Mouse (Mus musculus): Measurements from ENCODE around the gene Btg2. TPM values are rescaled to one million over a fixed set of nuclear protein-coding genes. Genes with fewer than 3 reads are reported as not detected.

The Btg2 gene
- polyA plus RNA-seq, 1 experiment from 2014 or later: 27.2 TPM

GRCm38 (mm10) chr1:134110449-134110848 lies 31.5 kb upstream of the Btg2 start:
- no peak for ATAC-seq
- Histone ChIP-seq H3K4me3 (ENCODE audit: low read depth, low read length) (no peak overlapping the region), H3K27ac (ENCODE audit: low read length) (no peak overlapping the region), H3K36me3 (ENCODE audit: control insufficient read depth, insufficient read depth, low read length) (no peaks in the 10 kb centered on the region), H3K4me2 (ENCODE audit: low read length) (no peak overlapping the region), H3K9ac (ENCODE audit: low read depth, low read length) (no peak overlapping the region), H3K9me3 (replicated peaks; ENCODE audit: control insufficient read depth, low read length, poor library complexity, severe bottlenecking) (no peaks in the 10 kb centered on the region), H3K4me1 (ENCODE audit: control insufficient read depth, insufficient read depth, low read length) (no peaks in the 10 kb centered on the region), H3K27me3 (ENCODE audit: control insufficient read depth, insufficient read depth, low read depth, low read length) (no peaks in the 10 kb centered on the region)
- WGBS: 89% methylated on average over 5 of the region's 5 CpGs

GRCm38 (mm10) chr1:134110015-134110414 lies 31.1 kb upstream of the Btg2 start:
- H3K27me3 ChIP-seq (ENCODE audit: control insufficient read depth, insufficient read depth, low read depth, low read length): no peaks in the 10 kb centered on the region
- no peak for ATAC-seq
- H3K4me1 ChIP-seq (ENCODE audit: control insufficient read depth, insufficient read depth, low read length): no peaks in the 10 kb centered on the region
- WGBS: 93% methylated on average over 3 of the region's 3 CpGs
- H3K4me3 ChIP-seq (ENCODE audit: low read depth, low read length): no peak overlapping the region
- H3K27ac ChIP-seq (ENCODE audit: low read length): no peak overlapping the region
- no peaks in the 10 kb centered on the region for H3K36me3 ChIP-seq (ENCODE audit: control insufficient read depth, insufficient read depth, low read length)
- H3K9ac ChIP-seq (ENCODE audit: low read depth, low read length): no peak overlapping the region
- H3K9me3 ChIP-seq (replicated peaks; ENCODE audit: control insufficient read depth, low read length, poor library complexity, severe bottlenecking): no peaks in the 10 kb centered on the region
- no peak overlapping the region for H3K4me2 ChIP-seq (ENCODE audit: low read length)

GRCm38 (mm10) chr1:134107777-134108176 lies 28.9 kb upstream of the Btg2 start:
- Histone ChIP-seq H3K9ac (ENCODE audit: low read depth, low read length) (no peak overlapping the region), H3K4me2 (ENCODE audit: low read length) (no peak overlapping the region), H3K27ac (ENCODE audit: low read length) (no peak overlapping the region), H3K4me1 (ENCODE audit: control insufficient read depth, insufficient read depth, low read length) (no peaks in the 10 kb centered on the region), H3K9me3 (replicated peaks; ENCODE audit: control insufficient read depth, low read length, poor library complexity, severe bottlenecking) (no peaks in the 10 kb centered on the region), H3K4me3 (ENCODE audit: low read depth, low read length) (no peak overlapping the region), H3K27me3 (ENCODE audit: control insufficient read depth, insufficient read depth, low read depth, low read length) (no peaks in the 10 kb centered on the region), H3K36me3 (ENCODE audit: control insufficient read depth, insufficient read depth, low read length) (no peaks in the 10 kb centered on the region)
- ATAC-seq: no peak
- 87% methylated on average over 7 of the region's 7 CpGs for whole genome bisulfite sequencing

- Histone ChIP-seq H3K27me3 (ENCODE audit: control insufficient read depth, insufficient read depth, low read depth, low read length) (no peaks in the 10 kb centered on the region), H3K9me3 (replicated peaks; ENCODE audit: control insufficient read depth, low read length, poor library complexity, severe bottlenecking) (no peaks in the 10 kb centered on the region), H3K4me1 (ENCODE audit: control insufficient read depth, insufficient read depth, low read length) (no peaks in the 10 kb centered on the region), H3K9ac (ENCODE audit: low read depth, low read length) (no peak overlapping the region), H3K4me3 (ENCODE audit: low read depth, low read length) (no peak overlapping the region), H3K4me2 (ENCODE audit: low read length) (no peak overlapping the region), H3K36me3 (ENCODE audit: control insufficient read depth, insufficient read depth, low read length) (no peaks in the 10 kb centered on the region), H3K27ac (ENCODE audit: low read length) (no peak overlapping the region)
- WGBS: 4% methylated on average over 5 of the region's 5 CpGs
- no peak for ATAC-seq
Observed at GRCm38 (mm10) chr1:134106719-134107118, 27.8 kb upstream of the Btg2 start.

GRCm38 (mm10) chr1:134105764-134106430 lies 27.0 kb upstream of the Btg2 start:
- 59% methylated on average over 3 of the region's 3 CpGs for WGBS
- no peak overlapping the region for H3K9ac ChIP-seq (ENCODE audit: low read depth, low read length)
- H3K36me3 ChIP-seq (ENCODE audit: control insufficient read depth, insufficient read depth, low read length): no peaks in the 10 kb centered on the region
- H3K9me3 ChIP-seq (replicated peaks; ENCODE audit: control insufficient read depth, low read length, poor library complexity, severe bottlenecking): no peaks in the 10 kb centered on the region
- H3K4me3 ChIP-seq (ENCODE audit: low read depth, low read length): no peak overlapping the region
- H3K4me2 ChIP-seq (ENCODE audit: low read length): no peak overlapping the region
- no peaks in the 10 kb centered on the region for H3K4me1 ChIP-seq (ENCODE audit: control insufficient read depth, insufficient read depth, low read length)
- ATAC-seq: no peak
- H3K27me3 ChIP-seq (ENCODE audit: control insufficient read depth, insufficient read depth, low read depth, low read length): no peaks in the 10 kb centered on the region
- H3K27ac ChIP-seq (ENCODE audit: low read length): no peak overlapping the region

- 75% methylated on average over 9 of the region's 11 CpGs for WGBS
- Histone ChIP-seq H3K4me1 (ENCODE audit: control insufficient read depth, insufficient read depth, low read length) (no peaks in the 10 kb centered on the region), H3K9ac (ENCODE audit: low read depth, low read length) (no peak overlapping the region), H3K4me2 (ENCODE audit: low read length) (no peak overlapping the region), H3K9me3 (replicated peaks; ENCODE audit: control insufficient read depth, low read length, poor library complexity, severe bottlenecking) (no peaks in the 10 kb centered on the region), H3K36me3 (ENCODE audit: control insufficient read depth, insufficient read depth, low read length) (no peaks in the 10 kb centered on the region), H3K4me3 (ENCODE audit: low read depth, low read length) (no peak overlapping the region), H3K27me3 (ENCODE audit: control insufficient read depth, insufficient read depth, low read depth, low read length) (no peaks in the 10 kb centered on the region), H3K27ac (ENCODE audit: low read length) (no peak overlapping the region)
- no peak for ATAC-seq
Observed at GRCm38 (mm10) chr1:134105043-134105763, 26.3 kb upstream of the Btg2 start.

- no peak for ATAC-seq
- Histone ChIP-seq H3K4me3 (ENCODE audit: low read depth, low read length) (no peak overlapping the region), H3K4me1 (ENCODE audit: control insufficient read depth, insufficient read depth, low read length) (peaks cover 6% of the 10 kb centered on the region), H3K9me3 (replicated peaks; ENCODE audit: control insufficient read depth, low read length, poor library complexity, severe bottlenecking) (no peaks in the 10 kb centered on the region), H3K9ac (ENCODE audit: low read depth, low read length) (no peak overlapping the region), H3K27me3 (ENCODE audit: control insufficient read depth, insufficient read depth, low read depth, low read length) (no peaks in the 10 kb centered on the region), H3K27ac (ENCODE audit: low read length) (no peak overlapping the region), H3K36me3 (ENCODE audit: control insufficient read depth, insufficient read depth, low read length) (no peaks in the 10 kb centered on the region), H3K4me2 (ENCODE audit: low read length) (no peak overlapping the region)
- WGBS: 65% methylated on average over 5 of the region's 5 CpGs
Observed at GRCm38 (mm10) chr1:134103861-134104260, 24.9 kb upstream of the Btg2 start.

GRCm38 (mm10) chr1:134101593-134101992 lies 22.7 kb upstream of the Btg2 start:
- H3K9me3 ChIP-seq (replicated peaks; ENCODE audit: control insufficient read depth, low read length, poor library complexity, severe bottlenecking): no peaks in the 10 kb centered on the region

GRCm38 (mm10) chr1:134100928-134101327 lies 22.0 kb upstream of the Btg2 start:
- Histone ChIP-seq H3K27ac (ENCODE audit: low read length) (no peak overlapping the region), H3K4me1 (ENCODE audit: control insufficient read depth, insufficient read depth, low read length) (peaks cover 11% of the 10 kb centered on the region), H3K9me3 (replicated peaks; ENCODE audit: control insufficient read depth, low read length, poor library complexity, severe bottlenecking) (no peaks in the 10 kb centered on the region), H3K27me3 (ENCODE audit: control insufficient read depth, insufficient read depth, low read depth, low read length) (no peaks in the 10 kb centered on the region), H3K4me2 (ENCODE audit: low read length) (no peak overlapping the region), H3K9ac (ENCODE audit: low read depth, low read length) (no peak overlapping the region), H3K36me3 (ENCODE audit: control insufficient read depth, insufficient read depth, low read length) (no peaks in the 10 kb centered on the region), H3K4me3 (ENCODE audit: low read depth, low read length) (no peak overlapping the region)
- WGBS: 85% methylated on average over 4 of the region's 4 CpGs
- ATAC-seq: no peak

More at GRCm38 (mm10) chr1:134101593-134101992, 22.7 kb upstream of the Btg2 start:
- H3K36me3 ChIP-seq (ENCODE audit: control insufficient read depth, insufficient read depth, low read length): no peaks in the 10 kb centered on the region
- H3K27ac ChIP-seq (ENCODE audit: low read length): no peak overlapping the region
- no peaks in the 10 kb centered on the region for H3K27me3 ChIP-seq (ENCODE audit: control insufficient read depth, insufficient read depth, low read depth, low read length)
- H3K4me3 ChIP-seq (ENCODE audit: low read depth, low read length): no peak overlapping the region
- ATAC-seq: no peak
- no peak overlapping the region for H3K9ac ChIP-seq (ENCODE audit: low read depth, low read length)
- no peak overlapping the region for H3K4me2 ChIP-seq (ENCODE audit: low read length)
- WGBS: 69% methylated on average over 3 of the region's 3 CpGs
- H3K4me1 ChIP-seq (ENCODE audit: control insufficient read depth, insufficient read depth, low read length): peaks cover 8% of the 10 kb centered on the region
